Mouse (Mus musculus): ENCODE measurements around the gene Dtnb.
A peak's percentile ranks its signal among the peaks of the same experiment; 100 is the strongest.

- TF ChIP-seq POLR2A (IDR thresholded peaks at IDR 0.05; ENCODE audit: extremely low read depth, insufficient read depth, low read length) = no peak
- peak; percentile 44; the same call in 1 of the 2 replicates for TF ChIP-seq CTCF (IDR thresholded peaks at IDR 0.05; ENCODE audit: low read depth, low read length)
Observed at GRCm38 (mm10) chr12:3641931-3642330, 69.8 kb downstream of the Dtnb start.

All from liver, adult 2 months (tissue).